24 mouse cellular contexts compared by ENCODE assay signal in genomic region chr13:115655134-115655533, GRCm38 (mm10).
DNase-seq lines count a peak whose midpoint lies in the region; ATAC-seq and TF ChIP-seq lines count a peak whose summit lies in the region.
"Had no signal": no experiment of that assay in that cellular context is flagged by ENCODE, and none has a peak within 500 bp of the region (broad histone marks: within the 10 kb centered on the region; RNA-seq: fewer than 3 reads in every experiment).

No protein-coding gene starts in this region.

- H3K27me3 ChIP-seq in forebrain, embryonic 16.5 days (replicated peaks; ENCODE audit: control insufficient read depth, insufficient read depth, low read length), result no peaks in the 10 kb centered on the region
- no peaks in the 10 kb centered on the region for H3K27me3 ChIP-seq in forebrain, embryonic 13.5 days
- H3K27me3 ChIP-seq in megakaryocyte, embryonic 14.5 days (replicated peaks), result no peaks in the 10 kb centered on the region
- H3K27me3 ChIP-seq in hindbrain, embryonic 16.5 days (replicated peaks; ENCODE audit: control insufficient read depth, insufficient read depth, low read length), result no peaks in the 10 kb centered on the region
- H3K27me3 ChIP-seq: embryonic facial prominence, embryonic 13.5 days; hindbrain, embryonic 12.5 days; hindbrain, embryonic 15.5 days; intestine, embryonic 15.5 days had no signal

- no peaks in the 10 kb centered on the region for H3K9me3 ChIP-seq in forebrain, embryonic 16.5 days (ENCODE audit: control insufficient read depth, low read length)
- H3K9me3 ChIP-seq in forebrain, embryonic 13.5 days (replicated peaks), result no peaks in the 10 kb centered on the region
- H3K9me3 ChIP-seq in megakaryocyte, embryonic 14.5 days, result peaks cover 5% of the 10 kb centered on the region; the same call in 1 of the 2 replicates
- H3K9me3 ChIP-seq in hindbrain, embryonic 16.5 days (ENCODE audit: control insufficient read depth, low read length), result no peaks in the 10 kb centered on the region
- H3K9me3 ChIP-seq: embryonic facial prominence, embryonic 10.5 days; embryonic facial prominence, embryonic 13.5 days; hindbrain, embryonic 12.5 days; hindbrain, embryonic 15.5 days; intestine, embryonic 15.5 days had no signal

- no peak for TF ChIP-seq CTCF in brain, embryonic 14.5 days (IDR thresholded peaks at IDR 0.05; ENCODE audit: borderline replicate concordance, extremely low read depth, insufficient read depth, insufficient read length)

- TF ChIP-seq POLR2A in brain, embryonic 14.5 days (IDR thresholded peaks at IDR 0.05; ENCODE audit: borderline replicate concordance, extremely low read depth, insufficient read depth, insufficient read length, poor library complexity, severe bottlenecking), result no peak

- peaks cover 2% of the 10 kb centered on the region for H3K4me1 ChIP-seq in forebrain, embryonic 16.5 days (replicated peaks; ENCODE audit: control insufficient read depth, insufficient read depth, low read length)
- peaks cover 11% of the 10 kb centered on the region; the same call in 1 of the 2 replicates for H3K4me1 ChIP-seq in forebrain, embryonic 13.5 days
- no peaks in the 10 kb centered on the region for H3K4me1 ChIP-seq in megakaryocyte, embryonic 14.5 days
- H3K4me1 ChIP-seq in hindbrain, embryonic 16.5 days (ENCODE audit: control insufficient read depth, insufficient read depth, low read depth, low read length), result no peaks in the 10 kb centered on the region
- H3K4me1 ChIP-seq: embryonic facial prominence, embryonic 13.5 days; hindbrain, embryonic 12.5 days; hindbrain, embryonic 15.5 days; intestine, embryonic 15.5 days had no signal

- H3K4me2 ChIP-seq in forebrain, embryonic 16.5 days (ENCODE audit: low read length), result no peak overlapping the region
- no peak overlapping the region for H3K4me2 ChIP-seq in forebrain, embryonic 13.5 days
- H3K4me2 ChIP-seq in hindbrain, embryonic 16.5 days (ENCODE audit: low read length), result no peak overlapping the region
- H3K4me2 ChIP-seq: embryonic facial prominence, embryonic 13.5 days; heart, embryonic 11.5 days; hindbrain, embryonic 12.5 days; hindbrain, embryonic 15.5 days; intestine, embryonic 15.5 days had no signal

- H3K4me3 ChIP-seq in forebrain, embryonic 16.5 days (replicated peaks; ENCODE audit: low read length), result no peak overlapping the region
- no peak overlapping the region for H3K4me3 ChIP-seq in forebrain, embryonic 13.5 days
- peak overlapping the region; percentile 1 for H3K4me3 ChIP-seq in megakaryocyte, embryonic 14.5 days (replicated peaks)
- no peak overlapping the region for H3K4me3 ChIP-seq in hindbrain, embryonic 16.5 days (ENCODE audit: low read length)
- H3K4me3 ChIP-seq: embryonic facial prominence, embryonic 10.5 days; embryonic facial prominence, embryonic 13.5 days; erythroblast, embryonic 14.5 days; gastrocnemius, adult 2 months; hindbrain, embryonic 12.5 days; hindbrain, embryonic 15.5 days; intestine, embryonic 15.5 days had no signal

- no peak overlapping the region for H3K27ac ChIP-seq in forebrain, embryonic 16.5 days (ENCODE audit: low read length)
- H3K27ac ChIP-seq in forebrain, embryonic 13.5 days, result no peak overlapping the region
- H3K27ac ChIP-seq in hindbrain, embryonic 16.5 days (ENCODE audit: low read depth, low read length), result no peak overlapping the region
- H3K27ac ChIP-seq: embryonic facial prominence, embryonic 10.5 days; embryonic facial prominence, embryonic 13.5 days; gastrocnemius, adult 2 months; hindbrain, embryonic 12.5 days; hindbrain, embryonic 15.5 days; intestine, embryonic 15.5 days had no signal

- H3K9ac ChIP-seq in forebrain, embryonic 16.5 days (replicated peaks; ENCODE audit: low read depth, low read length), result no peak overlapping the region
- H3K9ac ChIP-seq in forebrain, embryonic 13.5 days, result no peak overlapping the region
- no peak overlapping the region for H3K9ac ChIP-seq in hindbrain, embryonic 16.5 days (ENCODE audit: low read depth, low read length)
- H3K9ac ChIP-seq: embryonic facial prominence, embryonic 13.5 days; hindbrain, embryonic 12.5 days; hindbrain, embryonic 15.5 days; intestine, embryonic 15.5 days had no signal

- peak; percentile 59 for DNase-seq in brain, embryonic 14.5 days (ENCODE audit: low read depth)
- DNase-seq: adrenal gland, adult 2 months; adrenal gland, postnatal 14 days; cerebellum, adult 11-12 months; cerebellum, adult 8-10 months; cerebellum, postnatal 10 days; cerebellum, postnatal 36 days; embryo, embryonic 11 days; gastrocnemius, adult 2 months; gastrocnemius, postnatal 14 days; heart, adult 11 months had no signal

- WGBS in forebrain, embryonic 16.5 days, result 60% methylated on average over 6 of the region's 6 CpGs
- WGBS in forebrain, embryonic 13.5 days, result 86% methylated on average over 6 of the region's 6 CpGs
- 73% methylated on average over 6 of the region's 6 CpGs for WGBS in hindbrain, embryonic 16.5 days

- ATAC-seq in forebrain, embryonic 16.5 days, result peak; percentile 52; the same call in 1 of the 2 replicates
- ATAC-seq in forebrain, embryonic 13.5 days, result no peak
- no peak for ATAC-seq in megakaryocyte, adult 5-6 weeks (ENCODE audit: poor library complexity, severe bottlenecking)
- ATAC-seq in hindbrain, embryonic 16.5 days, result no peak
- ATAC-seq: CD4-positive, CD25-positive, alpha-beta regulatory T cell, adult 4 months; intestine, embryonic 15.5 days had no signal

- no peaks in the 10 kb centered on the region for H3K36me3 ChIP-seq in forebrain, embryonic 16.5 days (ENCODE audit: control insufficient read depth, insufficient read depth)
- H3K36me3 ChIP-seq in forebrain, embryonic 13.5 days (ENCODE audit: poor library complexity, severe bottlenecking), result no peaks in the 10 kb centered on the region
- no peaks in the 10 kb centered on the region for H3K36me3 ChIP-seq in megakaryocyte, embryonic 14.5 days (replicated peaks; ENCODE audit: low read length)
- H3K36me3 ChIP-seq in hindbrain, embryonic 16.5 days (ENCODE audit: control insufficient read depth, insufficient read depth, low read length), result no peaks in the 10 kb centered on the region
- H3K36me3 ChIP-seq: embryonic facial prominence, embryonic 10.5 days; embryonic facial prominence, embryonic 13.5 days; hindbrain, embryonic 12.5 days; hindbrain, embryonic 15.5 days; intestine, embryonic 15.5 days had no signal
